Mouse (Mus musculus) testis, adult 2 months (tissue): ENCODE data around the gene Acyp2. TPM values are rescaled to one million over a fixed set of nuclear protein-coding genes. Genes with fewer than 3 reads are reported as not detected.

Source experiments
- H3K27ac ChIP-seq: fragments of 200-500 bp; 2 replicates; pipeline ENCODE4 v1.5.1; 2012; ENCODE audit warnings: low read depth, low read length; ENCODE audit not compliant: control insufficient read depth, insufficient read depth
- H3K27me3 ChIP-seq: fragments of 200-500 bp; 2 replicates; pipeline ENCODE4 v1.6.1; 2012; ENCODE audit warnings: mild to moderate bottlenecking, low read length, moderate library complexity; ENCODE audit not compliant: control insufficient read depth, insufficient read depth
- H3K36me3 ChIP-seq: fragments of 200-500 bp; 2 replicates; pipeline ENCODE4 v1.6.1; 2012; ENCODE audit warnings: mild to moderate bottlenecking, low read length; ENCODE audit not compliant: control insufficient read depth, insufficient read depth
- H3K4me1 ChIP-seq: fragments of 200-500 bp; 2 replicates; pipeline ENCODE4 v1.6.1; 2012; ENCODE audit warnings: low read length; ENCODE audit not compliant: control insufficient read depth, insufficient read depth
- H3K4me3 ChIP-seq: fragments of 200-500 bp; 2 replicates; pipeline ENCODE4 v1.5.1; 2012; ENCODE audit warnings: low read depth, mild to moderate bottlenecking, low read length, moderate library complexity, mixed read lengths; ENCODE audit not compliant: control insufficient read depth
- CTCF ChIP-seq: fragments of 200-500 bp; IDR thresholded peaks from 2 replicates; pipeline ENCODE4 v1.5.1; 2012; ENCODE audit warnings: low read depth, mild to moderate bottlenecking, inconsistent platforms, low read length, moderate library complexity; ENCODE audit not compliant: control insufficient read depth, insufficient read depth, insufficient replicate concordance
- POLR2A ChIP-seq: fragments of 200-500 bp; IDR thresholded peaks from 2 replicates; pipeline ENCODE4 v1.6.1; 2012; ENCODE audit warnings: low read depth, mild to moderate bottlenecking, inconsistent platforms, low read length, moderate library complexity; ENCODE audit not compliant: control insufficient read depth
- polyA plus RNA-seq: library from polyadenylated mRNA; depleted of rRNA; stranded (reverse); fragments of >200 nt; gene quantifications from 2 replicates; pipeline ENCODE4 v1.2.3, GENCODE M21; 2012

Gene Acyp2
- polyA plus RNA-seq, 1 experiment = 10.8 TPM

GRCm38 (mm10) chr11:30580008-30580407 lies 69.4 kb downstream of the Acyp2 start:
- TF ChIP-seq POLR2A = no peak
- no peak for TF ChIP-seq CTCF
- Histone ChIP-seq H3K4me1 (no peaks in the 10 kb centered on the region), H3K4me3 (no peak overlapping the region), H3K27me3 (no peaks in the 10 kb centered on the region), H3K27ac (no peak overlapping the region), H3K36me3 (no peaks in the 10 kb centered on the region)

DNA sequence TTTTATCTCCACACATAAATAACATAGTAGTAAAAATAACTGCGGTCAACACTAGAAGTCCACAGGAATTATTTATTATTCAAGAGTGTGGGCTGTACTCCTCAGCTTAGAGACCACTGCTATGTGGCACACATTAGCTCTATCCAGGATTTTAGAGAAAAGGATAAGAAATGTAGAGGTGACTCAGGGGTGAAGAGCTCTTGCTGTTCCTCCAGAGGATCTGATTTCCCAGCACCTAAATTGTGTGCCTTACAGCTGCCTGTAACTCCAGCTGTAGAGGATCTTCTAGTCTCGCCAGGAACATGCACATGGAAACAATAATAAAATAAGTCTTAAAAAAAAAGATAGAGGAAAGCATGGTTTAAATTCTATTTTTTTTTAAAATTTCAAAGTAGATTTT lies 70.5 kb downstream of the Acyp2 start:
- Histone ChIP-seq H3K36me3 (no peaks in the 10 kb centered on the region), H3K27ac (no peak overlapping the region), H3K4me1 (no peaks in the 10 kb centered on the region), H3K4me3 (no peak overlapping the region), H3K27me3 (no peaks in the 10 kb centered on the region)
- no peak for TF ChIP-seq POLR2A
- TF ChIP-seq CTCF = no peak

- H3K36me3 ChIP-seq = no peaks in the 10 kb centered on the region
- no peak overlapping the region for H3K27ac ChIP-seq
- peak overlapping the region; percentile 73 for H3K4me3 ChIP-seq
- no peaks in the 10 kb centered on the region for H3K27me3 ChIP-seq
- TF ChIP-seq POLR2A = no peak
- no peaks in the 10 kb centered on the region for H3K4me1 ChIP-seq
These were observed 76.5 kb downstream of the Acyp2 start for GRCm38 (mm10) chr11:30572790-30573395.

DNA sequence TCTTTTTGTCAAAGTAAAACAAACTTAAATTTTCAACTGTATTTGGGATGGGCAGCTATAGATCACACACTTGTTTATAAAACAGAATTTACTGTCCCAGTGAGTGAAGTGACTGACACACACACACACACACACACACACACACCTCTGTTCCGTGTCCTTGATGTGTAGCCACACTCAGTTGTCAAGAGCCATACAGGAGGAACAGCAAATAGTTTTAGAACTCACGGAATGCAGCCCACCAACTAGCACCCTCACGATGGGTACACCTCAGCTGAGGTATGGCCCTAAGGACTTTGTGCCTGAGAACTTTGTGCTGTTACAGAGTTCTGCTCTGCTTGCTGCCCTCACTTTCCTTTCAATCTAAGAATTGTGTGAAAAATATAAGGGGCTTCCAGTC lies 78.8 kb downstream of the Acyp2 start:
- Histone ChIP-seq H3K4me1 (no peaks in the 10 kb centered on the region), H3K36me3 (no peaks in the 10 kb centered on the region), H3K27ac (no peak overlapping the region), H3K4me3 (peak overlapping the region; percentile 42; the same call in 1 of the 2 replicates), H3K27me3 (no peaks in the 10 kb centered on the region)
- TF ChIP-seq POLR2A (no peak), CTCF (no peak)

DNA sequence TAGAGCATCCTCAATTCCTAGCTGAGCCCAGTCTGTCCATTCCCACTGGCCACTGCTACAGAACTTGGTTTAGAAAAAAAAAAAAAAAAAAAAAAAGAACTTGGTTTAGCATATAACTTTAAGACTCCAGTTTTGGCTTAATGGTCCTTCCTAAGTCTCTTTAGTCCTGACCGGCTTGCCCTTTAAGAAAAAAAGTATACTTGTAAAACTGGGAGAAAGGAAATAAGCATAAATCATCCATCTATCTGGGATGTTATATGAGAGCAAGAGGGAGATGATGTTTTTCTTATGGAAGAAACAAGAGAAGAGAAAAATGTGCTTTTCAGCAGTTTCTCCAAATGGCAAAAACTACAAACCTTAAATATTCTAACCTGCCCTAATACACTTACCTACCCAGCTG lies 89.2 kb downstream of the Acyp2 start:
- Histone ChIP-seq H3K4me1 (no peaks in the 10 kb centered on the region), H3K27me3 (no peaks in the 10 kb centered on the region), H3K36me3 (no peaks in the 10 kb centered on the region), H3K4me3 (no peak overlapping the region), H3K27ac (no peak overlapping the region)
- TF ChIP-seq POLR2A = no peak
- no peak for TF ChIP-seq CTCF

- Histone ChIP-seq H3K4me1 (no peaks in the 10 kb centered on the region), H3K27me3 (no peaks in the 10 kb centered on the region), H3K4me3 (no peak overlapping the region), H3K27ac (no peak overlapping the region), H3K36me3 (no peaks in the 10 kb centered on the region)
- no peak for TF ChIP-seq POLR2A
- no peak for TF ChIP-seq CTCF
These were observed 96.0 kb downstream of the Acyp2 start for GRCm38 (mm10) chr11:30553408-30553807.

DNA sequence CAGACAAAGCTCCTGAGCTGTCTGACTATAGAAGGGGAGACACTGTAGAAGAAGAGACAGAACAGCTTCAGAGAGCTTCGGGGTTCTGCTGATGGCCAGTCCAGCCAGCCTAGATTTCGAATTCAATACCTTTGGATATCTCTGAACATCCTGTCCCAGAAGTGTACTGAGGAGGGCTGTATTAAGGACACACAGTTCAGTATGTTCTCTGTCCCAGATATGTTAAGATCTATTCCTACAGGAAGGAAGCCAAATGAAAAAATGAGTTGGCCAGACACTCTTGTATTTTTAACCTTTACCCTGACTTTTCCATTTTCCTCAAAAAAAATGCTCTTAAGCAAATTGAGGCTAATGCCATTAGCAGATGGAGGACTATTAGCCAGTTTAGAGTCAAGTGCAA lies 132.3 kb downstream of the Acyp2 start:
- Histone ChIP-seq H3K27ac (peak overlapping the region; percentile 66; the same call in 1 of the 2 replicates), H3K4me3 (no peak overlapping the region), H3K27me3 (no peaks in the 10 kb centered on the region), H3K36me3 (no peaks in the 10 kb centered on the region), H3K4me1 (no peaks in the 10 kb centered on the region)
- TF ChIP-seq POLR2A = no peak
- no peak for TF ChIP-seq CTCF

GRCm38 (mm10) chr11:30508178-30508577 lies 141.2 kb downstream of the Acyp2 start:
- Histone ChIP-seq H3K4me1 (no peaks in the 10 kb centered on the region), H3K27me3 (no peaks in the 10 kb centered on the region), H3K27ac (no peak overlapping the region), H3K4me3 (no peak overlapping the region), H3K36me3 (no peaks in the 10 kb centered on the region)
- TF ChIP-seq POLR2A (no peak), CTCF (no peak)
